Mouse (Mus musculus) embryonic facial prominence, embryonic 15.5 days (tissue): Measurements from ENCODE around the gene Pop7. TPM values are rescaled to one million over a fixed set of nuclear protein-coding genes. Genes with fewer than 3 reads are reported as not detected.

Experiments used
- ATAC-seq: fragments of 200-750 bp; cut with Nextera tagmentation; 2 replicates; pipeline ENCODE4 v1.8.0; 2017; ENCODE audit warnings: low read depth, moderate TSS enrichment; ENCODE audit not compliant: insufficient number of reproducible peaks, low FRiP score, low TSS enrichment
- H3K27ac ChIP-seq: fragments of 300-500 bp; sonication (generic); replicated peaks from 2 replicates; pipeline ENCODE4 v1.5.1; 2015; ENCODE audit warnings: mild to moderate bottlenecking, inconsistent platforms
- H3K27me3 ChIP-seq: fragments of 300-500 bp; sonication (generic); 2 replicates; pipeline ENCODE4 v1.6.1; 2015; ENCODE audit warnings: inconsistent platforms
- H3K36me3 ChIP-seq: fragments of 300-500 bp; sonication (generic); 2 replicates; pipeline ENCODE4 v1.6.1; 2015; ENCODE audit warnings: mild to moderate bottlenecking, inconsistent platforms
- H3K4me1 ChIP-seq: fragments of 300-500 bp; sonication (generic); 2 replicates; pipeline ENCODE4 v1.6.1; 2015; ENCODE audit warnings: inconsistent platforms
- H3K4me2 ChIP-seq: fragments of 300-500 bp; sonication (generic); replicated peaks from 2 replicates; pipeline ENCODE4 v1.6.1; 2015; ENCODE audit warnings: mild to moderate bottlenecking, inconsistent platforms
- H3K4me3 ChIP-seq: fragments of 300-500 bp; sonication (generic); replicated peaks from 2 replicates; pipeline ENCODE4 v1.5.1; 2015; ENCODE audit warnings: mild to moderate bottlenecking, inconsistent platforms
- H3K9ac ChIP-seq: fragments of 300-500 bp; sonication (generic); 2 replicates; pipeline ENCODE4 v1.6.1; 2015; ENCODE audit warnings: inconsistent platforms
- H3K9me3 ChIP-seq: fragments of 300-500 bp; sonication (generic); replicated peaks from 2 replicates; pipeline ENCODE4 v1.6.1; 2016; ENCODE audit warnings: inconsistent platforms
- WGBS: fragments of 180-500 bp; shearing (Covaris S2); methylation state at CpG from one replicate; pipeline ENCODE4 v1.1.7; 2015; 5-methylcytosine and 5-hydroxymethylcytosine counted together
- polyA plus RNA-seq: library from polyadenylated mRNA; unstranded; fragments of >200 nt; fragmentation: Nextera tagmentation; extraction: Ambion mirVana; gene quantifications from 2 replicates; pipeline ENCODE4 v1.2.1, GENCODE M21; 2015

The Pop7 gene
- polyA plus RNA-seq, 1 experiment from 2014 or later: 45.9 TPM

- no peaks in the 10 kb centered on the region for H3K27me3 ChIP-seq
- no peak overlapping the region for H3K4me3 ChIP-seq
- H3K4me2 ChIP-seq: no peak overlapping the region
- H3K27ac ChIP-seq: no peak overlapping the region
- H3K9ac ChIP-seq: no peak overlapping the region
- peaks cover 46% of the 10 kb centered on the region for H3K4me1 ChIP-seq
- ATAC-seq: no peak
- WGBS: 86% methylated on average over 12 of the region's 12 CpGs
- no peaks in the 10 kb centered on the region for H3K9me3 ChIP-seq
- H3K36me3 ChIP-seq: peaks cover 25% of the 10 kb centered on the region
Observed at GRCm38 (mm10) chr5:137513951-137514721, 11.8 kb upstream of the Pop7 start.

GRCm38 (mm10) chr5:137512847-137513794, 10.8 kb upstream of the Pop7 start:
- Histone ChIP-seq H3K4me3 (no peak overlapping the region), H3K4me2 (0 out of 2 replicates have a peak overlapping the region, but pooled peaks have one; percentile 0), H3K27ac (no peak overlapping the region), H3K4me1 (peaks cover 46% of the 10 kb centered on the region), H3K9ac (no peak overlapping the region), H3K36me3 (peaks cover 15% of the 10 kb centered on the region), H3K27me3 (no peaks in the 10 kb centered on the region), H3K9me3 (no peaks in the 10 kb centered on the region)
- no peak for ATAC-seq
- 69% methylated on average over 11 of the region's 11 CpGs for WGBS

DNA sequence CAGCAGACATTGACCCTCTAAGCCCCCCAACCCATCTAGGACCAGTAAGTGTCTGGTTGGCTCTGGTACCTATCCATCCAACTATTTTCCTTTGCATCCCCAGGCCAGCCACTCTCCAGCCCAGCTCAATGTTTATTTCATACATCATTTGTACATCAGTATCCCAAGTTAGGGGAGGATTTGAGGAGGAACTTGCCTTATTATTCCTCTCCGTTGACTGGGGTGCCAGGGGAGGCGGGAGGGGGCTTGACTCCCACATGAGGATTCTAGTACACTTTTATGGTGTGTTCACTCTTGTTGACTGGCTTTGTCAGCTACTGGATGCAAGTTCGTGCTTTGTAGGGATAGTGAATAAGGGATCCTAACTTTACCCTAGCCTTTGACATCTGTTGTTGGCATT, 9.4 kb upstream of the Pop7 start:
- Histone ChIP-seq H3K9me3 (no peaks in the 10 kb centered on the region), H3K4me1 (peaks cover 46% of the 10 kb centered on the region), H3K27me3 (no peaks in the 10 kb centered on the region), H3K27ac (peak overlapping the region; percentile 22; the same call in 1 of the 2 replicates), H3K4me2 (peak overlapping the region; percentile 79), H3K36me3 (peaks cover 6% of the 10 kb centered on the region; the same call in 1 of the 2 replicates), H3K9ac (peak overlapping the region; percentile 94), H3K4me3 (peak overlapping the region; percentile 87)
- 59% methylated on average over 3 of the region's 3 CpGs for WGBS
- no peak for ATAC-seq

DNA sequence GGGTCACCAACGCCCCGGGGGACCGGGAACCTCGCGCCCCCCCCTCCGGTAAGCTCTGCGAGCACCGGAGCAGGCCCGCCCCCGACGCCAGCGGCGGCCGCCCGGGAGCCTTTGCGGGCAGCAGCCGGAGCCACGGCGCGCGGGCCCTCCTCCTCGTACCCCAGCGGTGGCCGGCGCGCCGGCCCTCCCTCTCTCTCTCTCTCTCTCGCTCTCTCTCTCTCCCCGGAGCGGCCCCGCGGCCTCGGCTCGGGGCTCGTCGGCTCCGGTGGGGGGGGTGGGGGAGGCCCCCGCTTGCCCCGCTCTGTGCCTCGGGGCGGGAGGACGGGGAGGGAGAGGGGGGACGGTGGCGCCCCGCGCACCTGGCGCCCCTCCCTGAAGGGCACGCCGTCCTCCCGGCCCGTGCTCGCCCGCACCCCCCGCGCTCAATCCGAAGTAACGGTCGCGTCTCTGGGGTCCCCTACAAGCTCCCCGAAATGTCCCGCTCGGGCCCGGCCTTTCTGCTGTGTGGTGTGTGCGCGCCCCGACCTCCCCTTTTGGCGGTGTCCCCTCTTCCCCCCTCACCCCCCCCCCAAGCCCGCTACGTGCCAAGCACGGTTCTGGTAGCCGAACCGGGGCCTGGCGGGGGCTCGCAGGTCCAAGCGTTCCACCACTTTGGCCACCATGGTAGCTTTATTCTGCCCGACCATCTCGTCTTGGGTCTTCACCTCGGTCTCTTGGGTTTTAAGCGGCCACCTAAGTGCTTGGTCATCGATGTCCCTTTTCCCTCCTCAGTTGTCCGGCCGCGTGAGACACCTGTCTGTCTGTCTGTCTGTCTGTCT, 8.5 kb upstream of the Pop7 start:
- H3K27ac ChIP-seq: peak overlapping the region; percentile 88
- WGBS: 1% methylated on average over 61 of the region's 83 CpGs

DNA sequence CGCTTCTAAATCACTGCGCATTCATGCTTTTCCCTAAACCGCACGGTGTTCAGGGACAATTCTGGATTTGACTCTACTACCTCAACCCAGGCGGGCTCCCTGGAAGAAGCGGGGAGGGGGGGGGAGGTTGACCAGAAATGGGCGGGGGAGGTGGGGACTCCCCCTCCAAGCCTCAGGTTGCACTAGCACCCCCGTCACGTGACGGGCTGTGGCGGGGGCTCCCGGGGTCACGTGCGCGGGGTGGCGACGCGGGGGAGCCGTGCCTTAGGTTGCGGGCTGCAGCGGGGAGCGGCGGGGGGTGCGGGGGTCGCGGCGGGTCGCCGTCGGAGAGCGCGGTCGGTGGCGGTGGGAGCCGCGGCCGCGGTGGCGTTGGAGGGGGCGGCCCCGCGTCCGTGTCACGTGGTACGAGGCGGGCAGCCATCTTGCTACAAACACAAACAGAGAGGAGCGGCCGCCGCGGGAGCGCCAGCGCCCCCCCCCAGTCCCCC, 7.7 kb upstream of the Pop7 start:
- Histone ChIP-seq H3K4me3 (peak overlapping the region; percentile 87), H3K9ac (peak overlapping the region; percentile 94), H3K27me3 (no peaks in the 10 kb centered on the region), H3K4me1 (peaks cover 43% of the 10 kb centered on the region), H3K27ac (peak overlapping the region; percentile 88), H3K4me2 (peak overlapping the region; percentile 79), H3K36me3 (no peaks in the 10 kb centered on the region), H3K9me3 (no peaks in the 10 kb centered on the region)
- peak; percentile 80 for ATAC-seq
- WGBS: under 1% methylated on average over 33 of the region's 52 CpGs

More for the DNA sequence above, 8.5 kb upstream of the Pop7 start:
- Histone ChIP-seq H3K4me1 (peaks cover 46% of the 10 kb centered on the region), H3K27me3 (no peaks in the 10 kb centered on the region), H3K9ac (peak overlapping the region; percentile 94), H3K4me3 (peak overlapping the region; percentile 87), H3K9me3 (no peaks in the 10 kb centered on the region), H3K36me3 (peaks cover 5% of the 10 kb centered on the region; the same call in 1 of the 2 replicates), H3K4me2 (peak overlapping the region; percentile 79)
- ATAC-seq: peak; percentile 32

DNA sequence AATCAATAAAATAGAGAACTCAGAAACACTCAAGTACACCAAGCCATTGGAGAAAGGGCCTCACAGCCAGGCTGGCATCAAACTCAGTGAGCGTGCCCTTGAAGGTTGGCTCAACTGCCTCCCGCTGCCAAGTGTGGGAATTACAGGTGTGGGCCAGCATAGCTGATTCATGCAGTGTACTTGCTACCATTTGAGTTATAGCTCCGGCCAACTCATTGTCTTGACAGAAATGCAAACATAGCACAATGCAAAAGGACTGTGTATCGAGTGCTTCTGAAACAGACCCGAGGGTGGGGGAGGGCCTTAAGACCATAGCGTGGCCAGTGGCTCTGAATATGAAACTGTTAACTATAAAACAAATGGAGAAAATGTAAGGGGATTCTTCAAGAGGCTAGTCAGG, 1.7 kb upstream of the Pop7 start:
- 81% methylated on average over 6 of the region's 6 CpGs for WGBS
- no peak overlapping the region for H3K4me2 ChIP-seq
- H3K9me3 ChIP-seq: no peaks in the 10 kb centered on the region
- peaks cover 7% of the 10 kb centered on the region; the same call in 1 of the 2 replicates for H3K36me3 ChIP-seq
- H3K4me3 ChIP-seq: no peak overlapping the region
- ATAC-seq: no peak
- peaks cover 11% of the 10 kb centered on the region; the same call in 1 of the 2 replicates for H3K4me1 ChIP-seq
- no peaks in the 10 kb centered on the region for H3K27me3 ChIP-seq
- no peak overlapping the region for H3K9ac ChIP-seq
- no peak overlapping the region for H3K27ac ChIP-seq

DNA sequence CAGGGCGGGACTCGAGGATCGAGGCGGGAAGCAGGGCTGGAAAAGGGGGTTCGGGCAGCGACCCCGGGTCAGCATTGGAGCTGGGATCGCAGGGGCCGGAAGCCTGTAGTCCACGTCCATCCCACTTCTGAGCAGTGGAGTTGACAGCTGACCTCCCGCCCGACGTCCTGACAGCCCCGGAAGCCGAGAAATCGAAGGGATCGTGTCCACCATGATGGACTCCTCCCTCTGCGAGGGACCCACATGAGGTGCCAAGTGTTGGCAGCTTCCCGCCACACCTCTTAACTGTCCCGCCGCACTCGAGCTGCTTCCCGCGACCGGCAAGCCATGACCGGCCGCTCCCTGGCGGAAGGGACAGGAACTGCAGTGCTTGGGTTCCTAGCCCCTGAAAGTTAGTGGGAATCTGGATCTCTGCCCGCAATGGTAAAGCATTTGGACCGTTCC, 371 bp upstream of the Pop7 start:
- WGBS: under 1% methylated on average over 27 of the region's 30 CpGs
- Histone ChIP-seq H3K9me3 (no peaks in the 10 kb centered on the region), H3K4me2 (peak overlapping the region; percentile 84), H3K4me1 (peaks cover 11% of the 10 kb centered on the region; the same call in 1 of the 2 replicates), H3K36me3 (peaks cover 7% of the 10 kb centered on the region; the same call in 1 of the 2 replicates), H3K27ac (peak overlapping the region; percentile 99), H3K9ac (peak overlapping the region; percentile 62), H3K27me3 (no peaks in the 10 kb centered on the region), H3K4me3 (peak overlapping the region; percentile 83)
- ATAC-seq: peak; percentile 86

DNA sequence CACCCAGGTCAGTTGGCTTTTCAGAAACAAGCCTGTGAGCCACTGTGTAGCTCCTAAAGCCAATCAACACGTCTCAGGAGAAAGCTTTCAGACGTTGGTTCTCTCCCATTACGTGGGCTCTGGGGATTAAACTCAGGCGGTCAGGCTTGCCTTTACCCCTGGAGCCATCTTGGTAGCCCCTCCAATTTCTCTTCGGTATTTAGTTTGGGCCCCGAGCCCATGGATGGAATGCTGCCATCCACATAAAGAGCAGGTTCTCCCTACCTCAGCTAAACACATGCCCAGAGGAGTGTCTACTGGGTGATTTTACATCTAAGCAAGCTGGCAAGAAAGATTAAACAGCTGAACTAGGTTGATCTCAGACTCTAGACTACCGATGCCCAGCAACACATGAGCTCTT, 2.1 kb downstream of the Pop7 start:
- H3K4me3 ChIP-seq: no peak overlapping the region

GRCm38 (mm10) chr5:137493831-137494230, 8.5 kb downstream of the Pop7 start:
- H3K4me2 ChIP-seq: no peak overlapping the region
- H3K9ac ChIP-seq: no peak overlapping the region
- H3K9me3 ChIP-seq: no peaks in the 10 kb centered on the region
- H3K27me3 ChIP-seq: no peaks in the 10 kb centered on the region
- WGBS: 64% methylated on average over 13 of the region's 13 CpGs
- no peaks in the 10 kb centered on the region for H3K36me3 ChIP-seq
- no peak overlapping the region for H3K27ac ChIP-seq
- H3K4me3 ChIP-seq: no peak overlapping the region
- ATAC-seq: no peak
- H3K4me1 ChIP-seq: 0 out of 2 replicates have a peak, but pooled peaks cover 3% of the 10 kb centered on the region

More for the DNA sequence above, 2.1 kb downstream of the Pop7 start:
- Histone ChIP-seq H3K9ac (no peak overlapping the region), H3K27ac (no peak overlapping the region), H3K4me1 (peaks cover 11% of the 10 kb centered on the region; the same call in 1 of the 2 replicates), H3K36me3 (peaks cover 7% of the 10 kb centered on the region; the same call in 1 of the 2 replicates), H3K27me3 (no peaks in the 10 kb centered on the region), H3K9me3 (no peaks in the 10 kb centered on the region), H3K4me2 (no peak overlapping the region)
- ATAC-seq: no peak
- 86% methylated on average over 7 of the region's 7 CpGs for WGBS

- H3K27ac ChIP-seq: no peak overlapping the region
- no peak for ATAC-seq
Observed at GRCm38 (mm10) chr5:137491559-137491958, 10.8 kb downstream of the Pop7 start.

More at GRCm38 (mm10) chr5:137491559-137491958, 10.8 kb downstream of the Pop7 start:
- Histone ChIP-seq H3K4me3 (no peak overlapping the region), H3K9me3 (no peaks in the 10 kb centered on the region), H3K9ac (no peak overlapping the region), H3K36me3 (no peaks in the 10 kb centered on the region), H3K4me1 (peaks cover 4% of the 10 kb centered on the region; the same call in 1 of the 2 replicates), H3K4me2 (no peak overlapping the region), H3K27me3 (peaks cover 3% of the 10 kb centered on the region)
- WGBS: 49% methylated on average over 4 of the region's 4 CpGs
